Mouse (Mus musculus): ENCODE data around the gene Krtap6-1. TPM values are rescaled to one million over a fixed set of nuclear protein-coding genes. Genes with fewer than 3 reads are reported as not detected.
"Not testable (repeated sequence)": the region's sequence is repeated elsewhere in the genome, so short reads cannot be mapped to it uniquely, and the experiment has no call there.

Gene Krtap6-1
- polyA plus RNA-seq (2014; fragmentation: Nextera tagmentation; extraction: Ambion mirVana) = not detected in 2 replicates

- H3K27me3 ChIP-seq (replicated peaks; ENCODE audit: control insufficient read depth, insufficient read depth, low read length); H3K9me3 ChIP-seq (ENCODE audit: control insufficient read depth, low read length); H3K9ac ChIP-seq (ENCODE audit: low read depth, low read length); DNase-seq (ENCODE audit: low spot score); H3K27ac ChIP-seq (ENCODE audit: low read depth, low read length); H3K4me2 ChIP-seq; H3K36me3 ChIP-seq (ENCODE audit: control insufficient read depth, insufficient read depth, low read length); H3K4me3 ChIP-seq (ENCODE audit: low read depth, low read length); ATAC-seq (replicated peaks; ENCODE audit: low FRiP score); H3K4me1 ChIP-seq (replicated peaks; ENCODE audit: control insufficient read depth, insufficient read depth, low read length): not testable (repeated sequence)
- WGBS = 84% methylated on average over 3 of the region's 3 CpGs
Measured at GRCm38 (mm10) chr16:89031399-89031798, at the start of gene Krtap6-1. Krtap6-1 (plus strand) TSS chr16:89031699.

- 78% methylated on average over 5 of the region's 5 CpGs for WGBS
- no peak for DNase-seq (ENCODE audit: low spot score)
- no peaks in the 10 kb centered on the region for H3K27me3 ChIP-seq (replicated peaks; ENCODE audit: control insufficient read depth, insufficient read depth, low read length)
Measured at GRCm38 (mm10) chr16:89010659-89011058, 20.8 kb upstream of the Krtap6-1 start, which contains the start of gene Krtap22-2. Krtap22-2 (minus strand) TSS chr16:89010759.

GRCm38 (mm10) chr16:89013973-89014372 is 17.5 kb upstream of the Krtap6-1 start:
- no peak overlapping the region for H3K9ac ChIP-seq (ENCODE audit: low read depth, low read length)
- H3K36me3 ChIP-seq (ENCODE audit: control insufficient read depth, insufficient read depth, low read length) = no peaks in the 10 kb centered on the region
- no peaks in the 10 kb centered on the region for H3K4me1 ChIP-seq (replicated peaks; ENCODE audit: control insufficient read depth, insufficient read depth, low read length)
- WGBS = 93% methylated on average over 3 of the region's 3 CpGs
- H3K4me3 ChIP-seq (ENCODE audit: low read depth, low read length) = no peak overlapping the region
- H3K27ac ChIP-seq (ENCODE audit: low read depth, low read length) = no peak overlapping the region
- ATAC-seq (replicated peaks; ENCODE audit: low FRiP score) (no peak), DNase-seq (ENCODE audit: low spot score) (no peak)
- no peaks in the 10 kb centered on the region for H3K27me3 ChIP-seq (replicated peaks; ENCODE audit: control insufficient read depth, insufficient read depth, low read length)
- no peak overlapping the region for H3K4me2 ChIP-seq
- peaks cover 3% of the 10 kb centered on the region; the same call in 1 of the 2 replicates for H3K9me3 ChIP-seq (ENCODE audit: control insufficient read depth, low read length)

More at GRCm38 (mm10) chr16:89010659-89011058, 20.8 kb upstream of the Krtap6-1 start, which contains the start of gene Krtap22-2:
- Histone ChIP-seq H3K9ac (ENCODE audit: low read depth, low read length) (no peak within 1 kb of the TSS), H3K4me1 (replicated peaks; ENCODE audit: control insufficient read depth, insufficient read depth, low read length) (no peaks in the 10 kb centered on the region), H3K27ac (ENCODE audit: low read depth, low read length) (no peak within 1 kb of the TSS), H3K9me3 (ENCODE audit: control insufficient read depth, low read length) (peaks cover 3% of the 10 kb centered on the region; the same call in 1 of the 2 replicates), H3K36me3 (ENCODE audit: control insufficient read depth, insufficient read depth, low read length) (no peaks in the 10 kb centered on the region), H3K4me3 (ENCODE audit: low read depth, low read length) (no peak within 1 kb of the TSS), H3K4me2 (no peak within 1 kb of the TSS)
- no peak for ATAC-seq (replicated peaks; ENCODE audit: low FRiP score)

- not testable (repeated sequence) for ATAC-seq (replicated peaks; ENCODE audit: low FRiP score); H3K4me1 ChIP-seq (replicated peaks; ENCODE audit: control insufficient read depth, insufficient read depth, low read length); H3K4me2 ChIP-seq; H3K9ac ChIP-seq (ENCODE audit: low read depth, low read length); H3K36me3 ChIP-seq (ENCODE audit: control insufficient read depth, insufficient read depth, low read length); H3K27ac ChIP-seq (ENCODE audit: low read depth, low read length); H3K9me3 ChIP-seq (ENCODE audit: control insufficient read depth, low read length); DNase-seq (ENCODE audit: low spot score); H3K4me3 ChIP-seq (ENCODE audit: low read depth, low read length); H3K27me3 ChIP-seq (replicated peaks; ENCODE audit: control insufficient read depth, insufficient read depth, low read length)
- 81% methylated on average over 1 of the region's 3 CpGs for WGBS
Measured at GRCm38 (mm10) chr16:89014984-89015383, 16.5 kb upstream of the Krtap6-1 start, which contains the start of gene Gm10229. Gm10229 (plus strand) TSS chr16:89015284.

DNA sequence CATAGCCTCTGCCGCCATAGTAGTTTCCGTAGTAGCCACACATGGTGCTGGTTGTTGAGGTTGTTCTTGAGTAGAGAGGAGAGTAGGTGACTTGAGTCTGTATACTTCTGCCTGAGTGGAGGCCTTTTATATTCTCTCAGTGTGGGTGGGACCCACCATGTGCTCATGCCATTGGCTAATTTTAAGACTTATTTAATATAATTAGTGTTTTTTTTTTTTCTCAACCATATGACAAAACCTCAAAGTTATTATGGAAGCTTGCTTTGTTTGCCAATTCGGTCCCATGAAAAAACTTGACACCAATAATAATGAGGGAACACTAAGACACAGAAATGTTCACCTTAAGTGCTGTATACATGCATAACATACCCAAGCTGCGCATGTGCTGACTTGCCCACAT is 9.9 kb downstream of the Krtap6-1 start, which contains the start of gene Gm10228:
Gm10228 (minus strand) TSS at position 101 of the 400 bp plus-strand sequence.
- not testable (repeated sequence) for H3K4me2 ChIP-seq; H3K36me3 ChIP-seq (ENCODE audit: control insufficient read depth, insufficient read depth, low read length); H3K27ac ChIP-seq (ENCODE audit: low read depth, low read length); H3K9me3 ChIP-seq (ENCODE audit: control insufficient read depth, low read length); H3K9ac ChIP-seq (ENCODE audit: low read depth, low read length); ATAC-seq (replicated peaks; ENCODE audit: low FRiP score); DNase-seq (ENCODE audit: low spot score); H3K4me1 ChIP-seq (replicated peaks; ENCODE audit: control insufficient read depth, insufficient read depth, low read length); H3K4me3 ChIP-seq (ENCODE audit: low read depth, low read length); H3K27me3 ChIP-seq (replicated peaks; ENCODE audit: control insufficient read depth, insufficient read depth, low read length)
- WGBS = 76% methylated on average over 2 of the region's 4 CpGs

- no peak for ATAC-seq (replicated peaks; ENCODE audit: low FRiP score)
- Histone ChIP-seq H3K9me3 (ENCODE audit: control insufficient read depth, low read length) (no peaks in the 10 kb centered on the region), H3K4me2 (no peak within 1 kb of the TSS), H3K27ac (ENCODE audit: low read depth, low read length) (no peak within 1 kb of the TSS), H3K4me1 (replicated peaks; ENCODE audit: control insufficient read depth, insufficient read depth, low read length) (no peaks in the 10 kb centered on the region), H3K4me3 (ENCODE audit: low read depth, low read length) (no peak within 1 kb of the TSS), H3K27me3 (replicated peaks; ENCODE audit: control insufficient read depth, insufficient read depth, low read length) (no peaks in the 10 kb centered on the region), H3K9ac (ENCODE audit: low read depth, low read length) (no peak within 1 kb of the TSS), H3K36me3 (ENCODE audit: control insufficient read depth, insufficient read depth, low read length) (no peaks in the 10 kb centered on the region)
- WGBS = 77% methylated on average over 3 of the region's 3 CpGs
- DNase-seq (ENCODE audit: low spot score) = no peak
Measured at GRCm38 (mm10) chr16:89047783-89048182, 16.3 kb downstream of the Krtap6-1 start, which contains the start of gene Krtap6-5. Krtap6-5 (minus strand) TSS chr16:89047883.

- not testable (repeated sequence) for H3K9me3 ChIP-seq (ENCODE audit: control insufficient read depth, low read length); H3K4me1 ChIP-seq (replicated peaks; ENCODE audit: control insufficient read depth, insufficient read depth, low read length); H3K4me2 ChIP-seq; H3K27ac ChIP-seq (ENCODE audit: low read depth, low read length); ATAC-seq (replicated peaks; ENCODE audit: low FRiP score); H3K36me3 ChIP-seq (ENCODE audit: control insufficient read depth, insufficient read depth, low read length); H3K9ac ChIP-seq (ENCODE audit: low read depth, low read length); H3K4me3 ChIP-seq (ENCODE audit: low read depth, low read length); DNase-seq (ENCODE audit: low spot score); H3K27me3 ChIP-seq (replicated peaks; ENCODE audit: control insufficient read depth, insufficient read depth, low read length)
- no CpG with 5 or more reads among the region's 2 CpGs for WGBS
Measured at GRCm38 (mm10) chr16:89063902-89064301, 32.4 kb downstream of the Krtap6-1 start, which contains the start of gene 1110025L11Rik. 1110025L11Rik (minus strand) TSS chr16:89064002.

DNA sequence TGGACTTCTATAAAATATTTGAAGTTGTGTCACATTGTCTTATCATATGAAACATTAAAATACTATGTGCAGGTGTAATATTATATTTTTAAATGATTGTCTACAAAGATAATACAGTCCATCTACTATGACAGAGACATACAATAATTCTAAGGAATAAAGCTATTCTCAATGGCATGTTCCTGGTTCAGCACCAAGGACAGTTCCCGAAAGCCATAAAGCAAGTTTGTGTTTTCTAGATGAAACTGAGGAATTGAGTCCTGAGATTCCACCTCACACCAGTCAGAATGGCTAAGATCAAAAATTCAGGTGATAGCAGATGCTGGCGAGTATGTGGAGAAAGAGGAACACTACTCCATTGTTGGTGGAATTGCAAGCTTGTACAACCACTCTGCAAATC is 39.5 kb downstream of the Krtap6-1 start:
- H3K4me2 ChIP-seq; H3K4me3 ChIP-seq (ENCODE audit: low read depth, low read length); H3K36me3 ChIP-seq (ENCODE audit: control insufficient read depth, insufficient read depth, low read length); H3K27ac ChIP-seq (ENCODE audit: low read depth, low read length); H3K9me3 ChIP-seq (ENCODE audit: control insufficient read depth, low read length); H3K9ac ChIP-seq (ENCODE audit: low read depth, low read length); H3K27me3 ChIP-seq (replicated peaks; ENCODE audit: control insufficient read depth, insufficient read depth, low read length); ATAC-seq (replicated peaks; ENCODE audit: low FRiP score); DNase-seq (ENCODE audit: low spot score); H3K4me1 ChIP-seq (replicated peaks; ENCODE audit: control insufficient read depth, insufficient read depth, low read length): not testable (repeated sequence)
- 56% methylated on average over 2 of the region's 2 CpGs for WGBS
